Mouse (Mus musculus) CH12.LX (cell line): ENCODE measurements around the gene Arhgap44. TPM values are rescaled to one million over a fixed set of nuclear protein-coding genes. Genes with fewer than 3 reads are reported as not detected.

ENCODE experiments used
- DNase-seq: peaks from one replicate; pipeline ENCODE4 v3.0.0-alpha.2; 2013; ENCODE audit errors: extremely low read depth
- H3K27ac ChIP-seq: 2 replicates; pipeline ENCODE4 v1.5.1; 2012; ENCODE audit warnings: low read depth, mild to moderate bottlenecking, control low read depth, moderate library complexity; ENCODE audit not compliant: insufficient read depth
- H3K27me3 ChIP-seq: replicated peaks from 2 replicates; pipeline ENCODE3; 2012; ENCODE audit warnings: inconsistent platforms
- H3K36me3 ChIP-seq, 2 experiments: replicated peaks in 1 of 2; 2 replicates each; pipeline versions ENCODE3 to v1.6.1; 2012; ENCODE audit warnings: inconsistent platforms in 1 of 2, low read length in 1 of 2, mild to moderate bottlenecking in 1 of 2, mixed read lengths in 1 of 2, moderate library complexity in 1 of 2; ENCODE audit not compliant: control insufficient read depth in 1 of 2, insufficient read depth in 1 of 2
- H3K4me1 ChIP-seq, 2 experiments: 2 replicates each; pipeline ENCODE4 v1.6.1; 2012; ENCODE audit warnings: inconsistent platforms in 1 of 2, moderate library complexity in 1 of 2; ENCODE audit not compliant: insufficient read depth in 2 of 2, control insufficient read depth in 1 of 2
- H3K4me2 ChIP-seq: 2 replicates; pipeline ENCODE4 v1.6.1; 2012; ENCODE audit warnings: low read depth, mild to moderate bottlenecking, control low read depth; ENCODE audit not compliant: poor library complexity, insufficient read depth, severe bottlenecking
- H3K4me3 ChIP-seq, 3 experiments: fragments of 150-350 bp in 1 of 3; sonication (generic) in 1 of 3; replicated peaks in 1 of 3; 2 replicates each; pipeline versions ENCODE3 to v1.5.1; 2011 to 2012; ENCODE audit warnings: low read depth in 2 of 3, low read length in 2 of 3, mild to moderate bottlenecking in 2 of 3, moderate library complexity in 2 of 3, control low read depth in 1 of 3, improper control_type of control experiment in 1 of 3, inconsistent platforms in 1 of 3, mixed read lengths in 1 of 3; ENCODE audit not compliant: poor library complexity in 1 of 3
- H3K79me2 ChIP-seq: replicated peaks from 2 replicates; pipeline ENCODE4 v1.6.1; 2012; ENCODE audit warnings: mild to moderate bottlenecking, moderate library complexity; ENCODE audit not compliant: control insufficient read depth, poor library complexity, insufficient read depth, severe bottlenecking; ENCODE audit errors: extremely low read depth
- H3K9ac ChIP-seq: 2 replicates; pipeline ENCODE4 v1.6.1; 2012; ENCODE audit warnings: low read depth, mild to moderate bottlenecking, control low read depth, moderate library complexity; ENCODE audit not compliant: insufficient read depth
- H3K9me3 ChIP-seq: replicated peaks from 2 replicates; pipeline ENCODE3; 2012; ENCODE audit warnings: low read length, inconsistent platforms, mixed read lengths
- CHD1 ChIP-seq: IDR thresholded peaks from 2 replicates; pipeline ENCODE4 v1.6.1; 2012; ENCODE audit warnings: low read depth, low read length, improper control_type of control experiment, inconsistent platforms
- CTCF ChIP-seq, 2 experiments: IDR thresholded peaks in 1 of 2; conservative IDR thresholded peaks in 1 of 2; 2 replicates each; pipeline ENCODE4 v1.5.1; 2011 to 2012; ENCODE audit warnings: low read depth in 2 of 2, low read length in 2 of 2, improper control_type of control experiment in 1 of 2, inconsistent platforms in 1 of 2, mild to moderate bottlenecking in 1 of 2, moderate library complexity in 1 of 2
- E2F4 ChIP-seq: IDR thresholded peaks from 2 replicates; pipeline ENCODE4 v1.6.1; 2011; ENCODE audit warnings: low read depth, low read length, improper control_type of control experiment; ENCODE audit not compliant: insufficient replicate concordance
- ELF1 ChIP-seq: IDR thresholded peaks from 2 replicates; pipeline ENCODE4 v1.6.1; 2014; ENCODE audit warnings: low read depth, mild to moderate bottlenecking, inconsistent platforms, low read length, improper control_type of control experiment
- ETS1 ChIP-seq: conservative IDR thresholded peaks from 2 replicates; pipeline ENCODE4 v1.6.1; 2012; ENCODE audit warnings: low read depth, mild to moderate bottlenecking, inconsistent platforms, low read length, improper control_type of control experiment, moderate library complexity
- HCFC1 ChIP-seq: IDR thresholded peaks from 2 replicates; pipeline ENCODE4 v1.6.1; 2012; ENCODE audit warnings: low read depth, mild to moderate bottlenecking, inconsistent platforms, low read length, improper control_type of control experiment
- IRF4 ChIP-seq: IDR thresholded peaks from 2 replicates; pipeline ENCODE4 v1.6.1; 2014; ENCODE audit warnings: low read depth, mild to moderate bottlenecking, inconsistent platforms, low read length, improper control_type of control experiment
- JUN ChIP-seq: IDR thresholded peaks from 2 replicates; pipeline ENCODE4 v1.6.1; 2011; ENCODE audit warnings: low read depth, mild to moderate bottlenecking, low read length, improper control_type of control experiment, moderate library complexity; ENCODE audit not compliant: insufficient read depth
- JUND ChIP-seq: conservative IDR thresholded peaks from 2 replicates; pipeline ENCODE4 v1.6.1; 2011; ENCODE audit warnings: low read depth, low read length, improper control_type of control experiment
- MEF2A ChIP-seq: IDR thresholded peaks from 2 replicates; pipeline ENCODE4 v1.6.1; 2014; ENCODE audit warnings: low read depth, mild to moderate bottlenecking, inconsistent platforms, low read length, improper control_type of control experiment, borderline replicate concordance
- MXI1 ChIP-seq: IDR thresholded peaks from 2 replicates; pipeline ENCODE4 v1.6.1; 2011; ENCODE audit warnings: mild to moderate bottlenecking, low read depth, low read length, improper control_type of control experiment
- NELFE ChIP-seq: IDR thresholded peaks from 2 replicates; pipeline ENCODE4 v1.6.1; 2011; ENCODE audit warnings: low read depth, low read length, improper control_type of control experiment
- NRF1 ChIP-seq: IDR thresholded peaks from 2 replicates; pipeline ENCODE4 v1.6.1; 2014; ENCODE audit warnings: low read depth, mild to moderate bottlenecking, inconsistent platforms, low read length, improper control_type of control experiment, moderate library complexity
- PAX5 ChIP-seq: IDR thresholded peaks from 2 replicates; pipeline ENCODE4 v1.6.1; 2012; ENCODE audit warnings: low read length, inconsistent platforms, mixed read lengths
- POLR2AphosphoS2 ChIP-seq: IDR thresholded peaks from 2 replicates; pipeline ENCODE4 v1.6.1; 2011; ENCODE audit warnings: low read depth, low read length, improper control_type of control experiment
- RAD21 ChIP-seq: IDR thresholded peaks from 2 replicates; pipeline ENCODE4 v1.6.1; 2011; ENCODE audit warnings: low read depth, mild to moderate bottlenecking, low read length, improper control_type of control experiment, moderate library complexity
- SIN3A ChIP-seq: IDR thresholded peaks from 2 replicates; pipeline ENCODE4 v1.6.1; 2012; ENCODE audit warnings: low read length, improper control_type of control experiment, inconsistent platforms
- SMC3 ChIP-seq: IDR thresholded peaks from 2 replicates; pipeline ENCODE4 v1.6.1; 2011; ENCODE audit warnings: low read depth, low read length, improper control_type of control experiment
- TBP ChIP-seq: conservative IDR thresholded peaks from 2 replicates; pipeline ENCODE4 v1.6.1; 2011; ENCODE audit warnings: low read depth, low read length, improper control_type of control experiment
- TCF12 ChIP-seq: IDR thresholded peaks from 2 replicates; pipeline ENCODE4 v1.6.1; 2014; ENCODE audit warnings: low read depth, mild to moderate bottlenecking, inconsistent platforms, low read length, improper control_type of control experiment
- UBTF ChIP-seq: IDR thresholded peaks from 2 replicates; pipeline ENCODE4 v1.6.1; 2012; ENCODE audit warnings: low read depth, mild to moderate bottlenecking, inconsistent platforms, low read length, improper control_type of control experiment, moderate library complexity
- USF1 ChIP-seq: IDR thresholded peaks from 2 replicates; pipeline ENCODE4 v1.6.1; 2014; ENCODE audit warnings: low read depth, mild to moderate bottlenecking, inconsistent platforms, low read length, improper control_type of control experiment
- USF2 ChIP-seq: conservative IDR thresholded peaks from 2 replicates; pipeline ENCODE4 v1.6.1; 2011; ENCODE audit warnings: low read depth, low read length, improper control_type of control experiment
- ZMIZ1 ChIP-seq: IDR thresholded peaks from 2 replicates; pipeline ENCODE4 v1.6.1; 2012; ENCODE audit warnings: low read depth, mild to moderate bottlenecking, inconsistent platforms, low read length, improper control_type of control experiment
- ZNF384 ChIP-seq: IDR thresholded peaks from 2 replicates; pipeline ENCODE4 v1.6.1; 2012; ENCODE audit warnings: low read depth, low read length, improper control_type of control experiment, inconsistent platforms
- dilution Hi-C: fragments of 300-500 bp; cut with MboI; formaldehyde crosslinking; loops from 2 replicates; pipeline ENCODE4 v1.14.3; 2020; ENCODE audit warnings: low sequenced_read_pairs; ENCODE audit not compliant: extremely low pct_unique_long_range_greater_than_20kb, extremely low pct_ligation_motif_present
- in situ Hi-C: fragments of 300-500 bp; cut with MboI; formaldehyde crosslinking; loops from 3 replicates; pipeline ENCODE4 v1.14.3; 2019; ENCODE audit warnings: low sequenced_read_pairs, low pct_ligation_motif_present, low pct_unique_long_range_greater_than_20kb, mixed read lengths
- polyA plus RNA-seq: library from polyadenylated mRNA; unstranded; fragments of >175 nt; gene quantifications from 2 replicates; pipeline ENCODE4 v1.2.1, GENCODE M21; 2012; ENCODE audit warnings: low read depth; ENCODE audit not compliant: insufficient read length
- total RNA-seq, 2 experiments: library from RNA; depleted of rRNA; stranded (reverse); fragments of 300-350 nt in 1 of 2; fragments of >200 nt in 1 of 2; gene quantifications; 2 replicates each; pipeline ENCODE4 v1.2.3; 2012 to 2014

Gene Arhgap44
- total and polyA plus RNA-seq, 3 experiments = 0.07 TPM; not detected in 2

- dilution Hi-C loops = no loop called here
- no peaks in the 10 kb centered on the region for H3K4me1 ChIP-seq
- in situ Hi-C loops = no loop called here
Measured at GRCm38 (mm10) chr11:65202236-65202635, 39.5 kb upstream of the Arhgap44 start.

GRCm38 (mm10) chr11:65198026-65198425 is 35.3 kb upstream of the Arhgap44 start:
- DNase-seq = no peak
- peaks cover 13% of the 10 kb centered on the region for H3K9me3 ChIP-seq
- no peaks in the 10 kb centered on the region for H3K36me3 ChIP-seq
- H3K4me2 ChIP-seq = no peak overlapping the region
- dilution Hi-C loops = no loop called here
- H3K79me2 ChIP-seq = no peaks in the 10 kb centered on the region
- no peaks in the 10 kb centered on the region for H3K27me3 ChIP-seq
- in situ Hi-C loops = loop anchor here (10.0 kb wide), 1 partner anchor 477 kb away; no protein-coding TSS in a partner anchor
- TF ChIP-seq HCFC1 = no peak
- TF ChIP-seq E2F4 = no peak
- no peak for TF ChIP-seq TCF12
- no peak for TF ChIP-seq POLR2AphosphoS2
- no peak for TF ChIP-seq CTCF (conservative IDR thresholded peaks at IDR 0.05 in 1 of 2, IDR thresholded peaks at IDR 0.05 in 1 of 2; ENCODE audit: low read depth in 2 of 2, low read length in 2 of 2)
- TF ChIP-seq NRF1 = no peak
- TF ChIP-seq RAD21 = no peak
- no peak for TF ChIP-seq ZMIZ1
- TF ChIP-seq UBTF = no peak
- no peak for TF ChIP-seq CHD1
- TF ChIP-seq MEF2A = no peak
- TF ChIP-seq MXI1 = no peak
- TF ChIP-seq USF1 = no peak
- TF ChIP-seq SIN3A = no peak
- no peak for TF ChIP-seq PAX5
- no peak for TF ChIP-seq JUN
- TF ChIP-seq, all 38 proteins: peak for 0
- Histone ChIP-seq H3K4me3 (peak overlapping the region in 1 of 3 experiments; percentile 1), H3K27ac (no peak overlapping the region), H3K9ac (no peak overlapping the region), H3K4me1 (no peaks in the 10 kb centered on the region)

More at GRCm38 (mm10) chr11:65202236-65202635, 39.5 kb upstream of the Arhgap44 start:
- Histone ChIP-seq H3K79me2 (no peaks in the 10 kb centered on the region), H3K36me3 (no peaks in the 10 kb centered on the region)
- DNase-seq = no peak
- TF ChIP-seq CTCF (conservative IDR thresholded peaks at IDR 0.05 in 1 of 2, IDR thresholded peaks at IDR 0.05 in 1 of 2; ENCODE audit: low read depth in 2 of 2, low read length in 2 of 2) = no peak
- no peak for TF ChIP-seq ETS1
- TF ChIP-seq TBP = no peak
- no peak for TF ChIP-seq IRF4
- no peak for TF ChIP-seq ZNF384
- no peak for TF ChIP-seq JUND
- no peak for TF ChIP-seq ELF1
- TF ChIP-seq USF2 = no peak
- no peak for TF ChIP-seq SIN3A
- TF ChIP-seq JUN = no peak
- TF ChIP-seq RAD21 = no peak
- no peak for TF ChIP-seq NELFE
- no peak for TF ChIP-seq TCF12
- TF ChIP-seq SMC3 = no peak
- TF ChIP-seq MXI1 = no peak
- TF ChIP-seq, all 38 proteins: peak for 0
- Histone ChIP-seq H3K27me3 (no peaks in the 10 kb centered on the region), H3K27ac (no peak overlapping the region), H3K4me3 (no peak overlapping the region), H3K9me3 (peaks cover 12% of the 10 kb centered on the region), H3K9ac (no peak overlapping the region), H3K4me2 (no peak overlapping the region)
